Mouse (Mus musculus): ENCODE measurements around the gene Map3k4.

GRCm38 (mm10) chr17:12271805-12272204 is 46.8 kb downstream of the Map3k4 start:
- TF ChIP-seq CTCF (IDR thresholded peaks at IDR 0.05; ENCODE audit: low read depth, low read length) (no peak), POLR2A (IDR thresholded peaks at IDR 0.05; ENCODE audit: extremely low read depth, insufficient read depth, low read length) (no peak)

Data from liver, adult 2 months (tissue).